Mouse (Mus musculus): ENCODE measurements around the gene Olfr971.
"Not testable (repeated sequence)": the region's sequence is repeated elsewhere in the genome, so short reads cannot be mapped to it uniquely, and the experiment has no call there.

The Olfr971 gene

DNA sequence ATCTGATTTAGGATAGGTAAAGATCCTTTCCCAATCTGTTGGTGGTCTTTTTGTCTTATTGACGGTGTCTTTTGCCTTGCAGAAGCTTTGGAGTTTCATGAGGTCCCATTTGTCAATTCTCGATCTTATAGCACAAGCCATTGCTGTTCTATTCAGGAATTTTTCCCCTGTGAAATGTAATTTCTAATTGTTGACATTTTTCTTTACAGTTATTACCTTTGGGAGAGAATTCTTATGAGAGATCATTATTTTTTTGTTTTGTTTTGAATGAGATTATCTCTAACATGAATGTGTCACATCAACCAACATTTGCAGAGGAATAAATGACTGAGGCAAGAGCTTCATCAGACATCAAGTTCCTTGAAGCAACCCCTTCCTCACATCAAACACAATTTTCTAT, at the start of gene Olfr971:
Gene Olfr971 (plus strand): TSS at position 301 of the 400 bp plus-strand sequence.
- DNase-seq: not testable (repeated sequence)

DNA sequence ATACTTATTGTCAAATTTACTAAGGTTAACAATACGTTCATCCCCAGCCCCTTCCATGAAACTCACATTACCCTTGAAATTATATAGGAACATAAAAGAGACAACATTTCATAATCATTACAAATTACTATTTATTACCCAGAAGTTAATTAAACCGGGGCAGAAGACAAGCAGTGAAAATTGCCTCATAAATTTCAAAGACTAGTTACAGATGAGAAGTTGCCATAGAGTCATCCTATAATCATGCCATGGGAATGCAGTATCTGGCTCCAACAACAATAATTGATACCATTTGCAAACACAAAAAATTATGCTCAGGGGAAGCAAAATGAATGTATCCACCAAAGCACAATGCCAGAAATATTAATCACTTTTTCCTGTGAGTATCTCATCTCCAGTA, 46.1 kb upstream of the Olfr971 start, which contains the start of gene Olfr969:
Gene Olfr969 (plus strand): TSS at position 388 of the 400 bp plus-strand sequence.
- DNase-seq: no peak

DNA sequence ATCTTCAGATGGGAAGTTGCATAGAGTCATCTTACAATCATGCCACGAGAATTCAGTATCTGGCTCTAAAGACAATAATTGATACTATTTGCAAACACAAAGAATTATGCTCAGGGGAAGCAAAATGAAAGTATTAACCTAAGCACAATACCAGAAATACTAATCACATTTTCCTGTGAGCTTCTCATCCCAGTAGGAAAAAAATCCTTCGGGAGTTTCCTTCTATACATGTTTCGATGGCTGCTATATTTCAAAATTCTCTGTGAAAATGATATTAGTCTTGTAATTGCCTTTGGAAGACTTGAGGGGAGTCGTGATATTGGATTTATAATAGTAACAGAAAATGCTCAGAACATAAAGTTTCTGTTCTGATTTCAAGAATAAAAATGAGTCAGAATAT, 28.1 kb upstream of the Olfr971 start, which contains the start of gene Olfr970:
Gene Olfr970 (plus strand): TSS at position 301 of the 400 bp plus-strand sequence.
- no peak for DNase-seq

DNA sequence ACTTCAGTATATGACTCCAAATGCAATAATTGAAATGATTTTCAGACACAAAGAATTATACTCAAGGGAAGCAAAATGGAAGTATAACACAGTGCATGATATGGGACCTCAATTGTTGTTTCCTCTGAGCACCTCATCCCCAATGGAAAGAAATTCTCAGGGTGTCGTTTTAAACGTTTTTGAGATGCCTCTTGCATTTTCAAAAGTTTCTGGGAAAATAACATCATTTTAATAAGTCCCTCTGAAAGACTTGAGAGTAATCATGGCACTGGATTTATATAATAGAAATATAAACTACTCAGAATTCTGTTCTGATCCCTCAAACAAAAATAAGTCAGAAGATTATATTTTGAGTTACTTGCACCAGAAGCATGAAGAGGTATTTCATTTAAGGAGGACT, 29.4 kb downstream of the Olfr971 start, which contains the start of gene Olfr972:
Gene Olfr972 (plus strand): TSS at position 301 of the 400 bp plus-strand sequence.
- DNase-seq: no peak

DNA sequence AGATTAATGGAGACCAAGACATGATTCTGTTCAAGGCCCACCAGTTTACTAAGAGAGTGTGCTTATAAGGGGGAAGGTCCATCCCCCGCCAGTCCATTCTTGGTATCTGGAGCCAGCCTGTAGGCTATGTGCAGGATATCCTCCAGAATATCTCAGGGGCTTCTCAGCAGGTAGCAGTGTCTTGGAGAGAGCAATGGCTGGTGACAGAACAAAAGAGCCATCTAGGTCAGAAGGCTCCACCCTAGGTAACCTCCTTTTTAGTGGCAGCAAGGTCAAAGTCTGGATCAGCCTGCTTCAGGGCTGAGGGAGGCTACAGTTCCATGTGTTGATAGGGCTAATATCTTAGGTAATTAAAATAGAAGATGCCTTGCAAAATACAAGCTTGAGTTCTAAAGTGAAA, 35.3 kb downstream of the Olfr971 start:
- not testable (repeated sequence) for DNase-seq

DNA sequence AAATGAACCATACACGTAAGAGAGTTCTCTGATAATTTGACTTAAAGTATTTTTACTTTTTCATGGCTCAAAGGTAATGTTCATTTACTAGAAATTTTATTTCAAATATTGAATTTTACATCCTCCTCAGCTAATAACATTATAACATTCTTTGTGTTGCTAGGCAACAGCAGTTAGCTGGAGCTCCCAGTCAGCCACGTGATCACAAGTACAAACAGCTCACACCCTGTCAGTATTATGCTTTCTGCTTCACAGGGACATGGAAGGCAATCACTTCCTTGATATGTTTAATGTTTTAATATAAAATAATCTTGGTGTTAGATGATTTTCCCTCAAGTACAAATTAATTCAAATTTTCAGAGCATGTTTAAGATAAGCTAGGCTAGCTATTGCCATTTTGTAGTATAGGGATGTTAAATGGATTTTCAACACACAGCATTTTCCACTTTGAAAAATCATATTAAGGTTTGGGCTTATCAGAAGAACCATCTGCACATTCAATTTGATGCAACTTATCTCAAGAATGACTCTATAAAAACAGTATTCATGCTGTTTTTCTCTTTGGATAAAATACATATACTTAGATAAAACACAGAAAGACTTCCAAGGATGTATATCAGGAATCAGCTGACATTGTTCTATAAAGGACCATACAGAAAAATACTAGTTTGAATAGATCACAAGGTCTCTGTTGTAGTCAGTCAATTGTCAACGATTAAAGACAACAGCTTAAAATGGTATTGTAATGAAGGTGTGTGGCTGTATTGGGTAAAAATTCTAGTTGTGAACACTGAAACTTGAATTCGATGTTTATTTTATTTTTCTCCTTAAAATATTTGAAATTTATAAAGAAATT, 41.1 kb downstream of the Olfr971 start:
- DNase-seq: not testable (repeated sequence)

Measured in thymus, postnatal 14 days (tissue).